Mouse (Mus musculus) liver, embryonic 14.5 days (tissue): ENCODE results near the gene Adgrl2.

Experiments used
- CTCF ChIP-seq: IDR thresholded peaks from 2 replicates; pipeline ENCODE4 v1.5.1; 2016; ENCODE audit warnings: antibody characterized with exemption, low read depth, control low read depth
- EP300 ChIP-seq: IDR thresholded peaks from 2 replicates; pipeline ENCODE4 v1.6.1; 2016; ENCODE audit warnings: antibody characterized with exemption, low read depth

DNA sequence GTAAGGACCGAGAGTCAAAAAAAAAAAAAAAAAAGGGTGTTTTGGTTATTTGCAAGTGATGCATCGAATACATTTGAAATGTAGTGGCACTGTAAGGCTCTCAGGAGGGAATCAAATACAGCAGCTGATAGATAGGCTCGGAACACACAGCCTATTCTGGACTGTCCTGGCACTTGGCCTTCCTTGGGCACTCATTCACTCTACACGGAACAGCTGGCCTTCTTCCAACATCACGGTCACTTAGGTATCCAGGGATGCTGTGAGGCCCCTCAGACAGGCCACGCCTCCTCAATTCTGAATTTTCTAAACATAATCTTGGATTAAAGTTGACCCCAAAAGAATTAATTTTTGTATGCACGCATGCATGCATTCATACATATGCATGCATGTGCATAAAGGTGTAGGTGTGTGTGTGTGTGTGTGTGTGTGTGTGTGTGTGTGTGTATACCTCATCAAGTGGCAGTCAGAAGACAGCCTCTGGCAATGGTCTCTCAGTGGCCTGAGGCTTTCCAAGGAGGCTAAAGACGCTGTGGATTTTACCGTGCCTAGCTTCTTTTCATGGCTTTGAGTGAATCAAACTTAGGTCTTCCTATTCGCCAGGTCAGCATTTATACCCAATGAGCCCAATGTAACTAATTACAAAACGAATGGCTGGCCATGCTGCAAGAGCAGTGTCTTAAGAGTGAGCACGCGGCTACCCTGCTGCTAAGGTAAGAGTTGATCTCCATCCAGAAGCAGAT lies 152.1 kb downstream of the Adgrl2 start:
- TF ChIP-seq EP300: no peak
- TF ChIP-seq CTCF: no peak
